Comparison of ENCODE assay signal across 8 mouse cellular contexts in the genomic region with DNA sequence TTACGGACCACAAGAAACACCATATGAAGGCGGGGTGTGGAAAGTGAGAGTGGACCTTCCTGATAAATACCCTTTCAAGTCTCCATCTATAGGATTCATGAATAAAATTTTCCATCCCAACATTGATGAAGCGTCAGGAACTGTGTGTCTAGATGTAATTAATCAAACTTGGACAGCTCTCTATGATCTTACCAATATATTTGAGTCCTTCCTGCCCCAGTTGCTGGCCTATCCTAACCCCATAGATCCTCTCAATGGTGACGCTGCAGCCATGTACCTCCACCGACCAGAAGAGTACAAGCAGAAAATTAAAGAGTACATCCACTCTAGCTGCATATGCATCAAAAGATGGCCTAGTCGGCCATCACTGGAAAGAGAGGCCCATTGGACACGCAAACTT.
DNase-seq lines count a peak whose midpoint lies in the region; ATAC-seq and TF ChIP-seq lines count a peak whose summit lies in the region.
"Not testable (repeated sequence)": the region's sequence is repeated elsewhere in the genome, so short reads cannot be mapped to it uniquely, and the experiment has no call there.

No protein-coding gene starts in this region.

- H3K4me2 ChIP-seq in forebrain, embryonic 12.5 days = peak overlapping the region; percentile 58
- peak overlapping the region; percentile 70 for H3K4me2 ChIP-seq in heart, embryonic 13.5 days
- H3K4me2 ChIP-seq in hindbrain, postnatal 0 days (ENCODE audit: low read depth, low read length) = peak overlapping the region; percentile 50
- peak overlapping the region; percentile 46 for H3K4me2 ChIP-seq in liver, embryonic 16.5 days (ENCODE audit: low read depth, low read length)
- H3K4me2 ChIP-seq in midbrain, embryonic 15.5 days = peak overlapping the region; percentile 57
- H3K4me2 ChIP-seq in stomach, embryonic 16.5 days (ENCODE audit: low read depth, low read length) = peak overlapping the region; percentile 55

- not testable (repeated sequence) for H3K27ac ChIP-seq in brown adipose tissue, adult 24 weeks (replicated peaks; ENCODE audit: low read depth, low read length); forebrain, embryonic 12.5 days; heart, embryonic 13.5 days (replicated peaks); limb, embryonic 10.5 days; liver, embryonic 16.5 days (ENCODE audit: low read length); stomach, embryonic 16.5 days (ENCODE audit: low read length)
- peak overlapping the region; percentile 74; the same call in 1 of the 2 replicates for H3K27ac ChIP-seq in hindbrain, postnatal 0 days
- peak overlapping the region; percentile 83 for H3K27ac ChIP-seq in midbrain, embryonic 15.5 days

- H3K4me3 ChIP-seq in brown adipose tissue, adult 24 weeks (ENCODE audit: insufficient read depth, low read depth, low read length) = peak overlapping the region; percentile 61
- peak overlapping the region; percentile 51 for H3K4me3 ChIP-seq in forebrain, embryonic 12.5 days (replicated peaks)
- peak overlapping the region; percentile 57 for H3K4me3 ChIP-seq in heart, embryonic 13.5 days
- H3K4me3 ChIP-seq in hindbrain, postnatal 0 days (ENCODE audit: low read length) = peak overlapping the region; percentile 40
- H3K4me3 ChIP-seq in limb, embryonic 10.5 days = peak overlapping the region; percentile 52
- not testable (repeated sequence) for H3K4me3 ChIP-seq in liver, embryonic 16.5 days (ENCODE audit: low read depth, low read length)
- peak overlapping the region; percentile 48 for H3K4me3 ChIP-seq in midbrain, embryonic 15.5 days
- H3K4me3 ChIP-seq in stomach, embryonic 16.5 days (replicated peaks; ENCODE audit: low read length) = peak overlapping the region; percentile 46

- not testable (repeated sequence) for DNase-seq in hindbrain, postnatal 0 days (ENCODE audit: low spot score); limb, embryonic 10.5 days (ENCODE audit: low spot score)

- 0 out of 2 replicates have a peak, but pooled peaks have one; percentile 12 for ATAC-seq in forebrain, embryonic 12.5 days (ENCODE audit: low FRiP score)
- not testable (repeated sequence) for ATAC-seq in heart, embryonic 13.5 days (ENCODE audit: extremely low read depth, insufficient number of reproducible peaks, low FRiP score, low TSS enrichment); liver, embryonic 16.5 days (ENCODE audit: low read depth); stomach, embryonic 16.5 days (ENCODE audit: insufficient read depth, low FRiP score)
- peak; percentile 33; the same call in 1 of the 2 replicates for ATAC-seq in hindbrain, postnatal 0 days
- ATAC-seq in midbrain, embryonic 15.5 days (replicated peaks) = peak; percentile 52

- H3K4me1 ChIP-seq in brown adipose tissue, adult 24 weeks (ENCODE audit: control insufficient read depth, insufficient read depth, insufficient read length, low read length); forebrain, embryonic 12.5 days; heart, embryonic 13.5 days; hindbrain, postnatal 0 days (ENCODE audit: insufficient read depth, low read length); limb, embryonic 10.5 days; liver, embryonic 16.5 days (ENCODE audit: control insufficient read depth, low read depth, low read length); midbrain, embryonic 15.5 days; stomach, embryonic 16.5 days (ENCODE audit: control insufficient read depth, insufficient read depth, low read length): not testable (repeated sequence)

- TF ChIP-seq CTCF in hindbrain, postnatal 0 days (IDR thresholded peaks at IDR 0.05; ENCODE audit: low read depth) = not testable (repeated sequence)

- not testable (repeated sequence) for H3K9me3 ChIP-seq in forebrain, embryonic 12.5 days; heart, embryonic 13.5 days; hindbrain, postnatal 0 days (ENCODE audit: low read length); limb, embryonic 10.5 days (replicated peaks); liver, embryonic 16.5 days (replicated peaks; ENCODE audit: control insufficient read depth, low read length); midbrain, embryonic 15.5 days; stomach, embryonic 16.5 days (replicated peaks; ENCODE audit: control insufficient read depth, low read length)

- not testable (repeated sequence) for H3K9ac ChIP-seq in forebrain, embryonic 12.5 days; liver, embryonic 16.5 days (ENCODE audit: low read depth, low read length); stomach, embryonic 16.5 days (ENCODE audit: low read length)
- peak overlapping the region; percentile 82 for H3K9ac ChIP-seq in heart, embryonic 13.5 days
- H3K9ac ChIP-seq in hindbrain, postnatal 0 days (replicated peaks; ENCODE audit: low read length) = peak overlapping the region; percentile 54; the same call in 1 of the 2 replicates
- peak overlapping the region; percentile 63; the same call in 1 of the 2 replicates for H3K9ac ChIP-seq in midbrain, embryonic 15.5 days

- 46% methylated on average over 7 of the region's 7 CpGs for WGBS in forebrain, embryonic 12.5 days
- 42% methylated on average over 7 of the region's 7 CpGs for WGBS in heart, embryonic 13.5 days
- WGBS in hindbrain, postnatal 0 days = 39% methylated on average over 7 of the region's 7 CpGs
- 47% methylated on average over 7 of the region's 7 CpGs for WGBS in limb, embryonic 10.5 days
- WGBS in liver, embryonic 16.5 days (ENCODE audit: insufficient replicate concordance) = 40% methylated on average over 7 of the region's 7 CpGs
- 43% methylated on average over 7 of the region's 7 CpGs for WGBS in midbrain, embryonic 15.5 days
- WGBS in stomach, embryonic 16.5 days = 47% methylated on average over 7 of the region's 7 CpGs

- not testable (repeated sequence) for H3K27me3 ChIP-seq in forebrain, embryonic 12.5 days; heart, embryonic 13.5 days (replicated peaks); hindbrain, postnatal 0 days (ENCODE audit: insufficient read depth, low read length); limb, embryonic 10.5 days (ENCODE audit: low read depth, poor library complexity, severe bottlenecking); liver, embryonic 16.5 days (ENCODE audit: control insufficient read depth, insufficient read depth, low read depth, low read length); midbrain, embryonic 15.5 days (replicated peaks); stomach, embryonic 16.5 days (ENCODE audit: control insufficient read depth, insufficient read depth, low read length)

- H3K36me3 ChIP-seq in forebrain, embryonic 12.5 days (replicated peaks); heart, embryonic 13.5 days; hindbrain, postnatal 0 days (ENCODE audit: insufficient read depth, low read length); limb, embryonic 10.5 days; liver, embryonic 16.5 days (ENCODE audit: control insufficient read depth, insufficient read depth); midbrain, embryonic 15.5 days (replicated peaks); stomach, embryonic 16.5 days (ENCODE audit: control insufficient read depth, insufficient read depth, low read length): not testable (repeated sequence)
